Mouse (Mus musculus) forebrain, embryonic 14.5 days (tissue): ENCODE measurements around the gene Pamr1. TPM values are rescaled to one million over a fixed set of nuclear protein-coding genes. Genes with fewer than 3 reads are reported as not detected.

ENCODE experiments used
- ATAC-seq: fragments of 200-750 bp; cut with Nextera tagmentation; 2 replicates; pipeline ENCODE4 v1.8.0; 2017; ENCODE audit warnings: mild to moderate bottlenecking, moderate library complexity
- DNase-seq: peaks from one replicate; pipeline ENCODE4 v3.0.0-alpha.2; 2015; ENCODE audit warnings: low spot score
- H3K27ac ChIP-seq: fragments of 300-500 bp; sonication (generic); 2 replicates; pipeline ENCODE4 v1.5.1; 2014; ENCODE audit warnings: low read depth, mild to moderate bottlenecking, control low read depth, low read length, moderate library complexity
- H3K27me3 ChIP-seq: fragments of 300-500 bp; sonication (generic); replicated peaks from 2 replicates; pipeline ENCODE4 v1.6.1; 2014; ENCODE audit warnings: low read length, control low read depth, mixed read lengths; ENCODE audit not compliant: control insufficient read depth, insufficient read depth
- H3K36me3 ChIP-seq: fragments of 300-500 bp; sonication (generic); 2 replicates; pipeline ENCODE4 v1.6.1; 2014; ENCODE audit warnings: low read length, control low read depth; ENCODE audit not compliant: control insufficient read depth, insufficient read depth
- H3K4me1 ChIP-seq: fragments of 300-500 bp; sonication (generic); 2 replicates; pipeline ENCODE4 v1.6.1; 2014; ENCODE audit warnings: antibody characterized with exemption, low read length, control low read depth; ENCODE audit not compliant: control insufficient read depth, insufficient read depth
- H3K4me2 ChIP-seq: fragments of 300-500 bp; sonication (generic); 2 replicates; pipeline ENCODE4 v1.6.1; 2014; ENCODE audit warnings: mild to moderate bottlenecking, control low read depth, low read length
- H3K4me3 ChIP-seq: fragments of 300-500 bp; sonication (generic); 2 replicates; pipeline ENCODE4 v1.5.1; 2014; ENCODE audit warnings: low read depth, low read length, control low read depth
- H3K9ac ChIP-seq: fragments of 300-500 bp; sonication (generic); 2 replicates; pipeline ENCODE4 v1.6.1; 2014; ENCODE audit warnings: mild to moderate bottlenecking, low read length, control low read depth, moderate library complexity
- H3K9me3 ChIP-seq: fragments of 300-500 bp; sonication (generic); replicated peaks from 2 replicates; pipeline ENCODE4 v1.6.1; 2016; ENCODE audit warnings: low read length, control low read depth, mixed read lengths; ENCODE audit not compliant: control insufficient read depth
- WGBS: fragments of 180-500 bp; shearing (Covaris S2); extraction: QIAGEN DNeasy Blood & Tissue Kit; methylation state at CpG from one replicate; pipeline ENCODE4 v1.1.7; 2014; 5-methylcytosine and 5-hydroxymethylcytosine counted together
- polyA plus RNA-seq: library from polyadenylated mRNA; unstranded; fragments of >200 nt; fragmentation: Nextera tagmentation; extraction: Ambion mirVana; gene quantifications from 2 replicates; pipeline ENCODE4 v1.2.1, GENCODE M21; 2014

Pamr1 gene
- polyA plus RNA-seq, 1 experiment from 2014 or later = 1.5 TPM

DNA sequence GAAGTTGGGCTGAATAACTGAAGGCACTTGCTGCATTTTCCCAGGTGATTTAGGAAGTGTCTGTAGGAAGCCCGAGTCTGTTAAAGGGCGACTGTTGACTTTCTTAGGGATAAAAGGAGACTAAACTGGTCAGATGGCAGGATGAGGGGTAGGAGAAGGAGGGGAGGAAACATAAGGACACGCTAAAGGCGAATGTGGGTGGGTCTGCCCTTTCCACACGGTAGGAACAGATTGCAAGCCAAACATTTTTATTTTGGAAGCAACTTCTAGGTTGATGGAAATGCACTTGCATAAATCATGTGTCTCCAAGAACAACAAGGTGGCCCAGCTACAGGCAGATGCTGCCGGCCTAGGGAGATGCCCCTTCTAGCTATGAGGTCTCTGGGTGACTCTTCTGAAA is 127.6 kb downstream of the Pamr1 start:
- Histone ChIP-seq H3K4me3 (no peak overlapping the region), H3K4me2 (no peak overlapping the region), H3K9ac (no peak overlapping the region), H3K4me1 (peaks cover 2% of the 10 kb centered on the region; the same call in 1 of the 2 replicates), H3K27me3 (0 out of 2 replicates have a peak, but pooled peaks cover 2% of the 10 kb centered on the region), H3K36me3 (no peaks in the 10 kb centered on the region), H3K9me3 (no peaks in the 10 kb centered on the region), H3K27ac (no peak overlapping the region)
- DNase-seq = no peak
- no peak for ATAC-seq
- WGBS = 87% methylated on average over 6 of the region's 6 CpGs

DNA sequence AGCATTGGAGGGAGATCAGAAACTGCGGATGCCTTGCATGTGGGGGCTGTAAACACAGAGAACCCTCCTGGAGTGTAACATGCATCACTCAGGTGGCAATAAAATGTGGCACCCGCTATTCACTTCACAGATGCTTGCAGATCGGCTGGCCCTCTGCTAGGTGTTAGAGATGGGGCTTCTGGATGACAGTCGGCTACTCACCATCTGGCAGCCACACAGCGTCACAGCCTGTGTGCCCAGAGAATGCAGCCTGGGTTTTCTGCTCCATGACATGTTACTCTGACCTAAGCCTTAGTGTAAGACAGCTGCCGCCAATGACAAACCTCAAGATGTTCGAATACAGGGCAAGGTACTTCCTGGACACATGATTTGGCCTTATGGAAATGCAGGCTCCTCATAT is 131.5 kb downstream of the Pamr1 start:
- Histone ChIP-seq H3K27me3 (no peaks in the 10 kb centered on the region), H3K27ac (no peak overlapping the region), H3K4me3 (no peak overlapping the region), H3K4me1 (no peaks in the 10 kb centered on the region), H3K4me2 (no peak overlapping the region), H3K36me3 (no peaks in the 10 kb centered on the region), H3K9ac (no peak overlapping the region), H3K9me3 (no peaks in the 10 kb centered on the region)
- no peak; the same call in 1 of the 2 replicates for ATAC-seq
- DNase-seq = no peak
- 70% methylated on average over 7 of the region's 7 CpGs for WGBS

DNA sequence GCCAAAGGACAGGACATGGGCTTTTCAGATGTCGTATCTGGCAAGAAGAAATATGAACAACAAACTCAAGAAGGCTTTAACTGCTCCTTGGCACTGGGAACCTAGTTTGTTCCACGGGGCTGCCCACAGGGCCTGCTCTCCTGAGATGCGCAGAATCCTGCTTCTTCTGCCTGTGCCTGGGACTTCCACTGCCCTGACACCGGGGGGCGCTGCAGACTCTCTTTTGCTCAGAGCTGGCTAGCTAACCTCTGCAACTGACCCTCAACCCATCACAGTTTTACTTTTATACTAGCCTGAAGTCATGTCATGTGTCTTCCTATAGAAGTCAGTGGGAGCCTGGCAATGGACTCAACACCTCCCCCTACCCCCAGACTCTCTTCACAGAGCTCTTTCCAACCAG is 132.4 kb downstream of the Pamr1 start:
- H3K4me2 ChIP-seq = no peak overlapping the region
- H3K4me3 ChIP-seq = no peak overlapping the region
- H3K27me3 ChIP-seq = no peaks in the 10 kb centered on the region
- H3K9me3 ChIP-seq = no peaks in the 10 kb centered on the region
- 45% methylated on average over 5 of the region's 5 CpGs for WGBS
- no peak overlapping the region for H3K9ac ChIP-seq
- no peak for ATAC-seq
- H3K36me3 ChIP-seq = no peaks in the 10 kb centered on the region
- no peak overlapping the region for H3K27ac ChIP-seq
- no peaks in the 10 kb centered on the region for H3K4me1 ChIP-seq
- no peak for DNase-seq

DNA sequence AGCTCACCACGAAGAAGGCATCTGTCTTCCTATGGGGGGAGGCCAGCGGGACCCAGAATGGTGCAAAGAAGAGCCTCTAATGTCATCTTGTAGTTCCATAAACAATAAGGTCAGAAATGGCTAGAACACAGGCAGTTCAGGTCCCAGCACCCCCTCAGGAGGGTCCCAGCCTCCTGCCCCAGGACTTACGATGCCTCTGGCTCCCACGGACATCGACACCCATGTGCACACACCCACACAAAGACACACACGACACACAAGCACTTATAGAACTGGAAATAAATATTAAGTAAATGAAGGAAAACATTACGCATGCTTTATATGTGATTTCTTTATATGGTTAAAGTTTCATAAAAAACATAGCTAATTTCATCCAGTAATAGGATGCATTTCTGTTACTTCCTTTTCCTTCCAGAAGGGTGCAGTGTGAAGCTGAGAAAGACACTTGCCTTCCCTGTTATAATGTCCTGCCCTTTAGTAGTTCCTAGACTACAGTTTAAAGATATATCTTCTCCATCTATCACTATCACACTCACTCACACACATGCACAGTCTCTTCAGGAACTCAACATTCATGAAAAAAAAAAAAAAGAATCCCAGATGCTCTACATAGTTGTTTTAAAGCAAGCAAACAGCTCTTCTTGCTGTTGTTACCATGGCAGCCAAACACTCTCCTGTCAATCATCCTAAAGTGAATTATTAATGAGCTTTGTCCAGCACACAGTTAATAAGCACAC is 135.7 kb downstream of the Pamr1 start:
- ATAC-seq (peak; percentile 84), DNase-seq (peak; percentile 82)
- WGBS = 87% methylated on average over 7 of the region's 7 CpGs
- no peaks in the 10 kb centered on the region for H3K36me3 ChIP-seq
- H3K4me2 ChIP-seq = peak overlapping the region; percentile 20; the same call in 1 of the 2 replicates
- H3K4me3 ChIP-seq = no peak overlapping the region
- no peak overlapping the region for H3K27ac ChIP-seq
- H3K9me3 ChIP-seq = no peaks in the 10 kb centered on the region
- H3K9ac ChIP-seq = 0 out of 2 replicates have a peak overlapping the region, but pooled peaks have one; percentile 4
- no peaks in the 10 kb centered on the region for H3K27me3 ChIP-seq
- no peaks in the 10 kb centered on the region for H3K4me1 ChIP-seq

DNA sequence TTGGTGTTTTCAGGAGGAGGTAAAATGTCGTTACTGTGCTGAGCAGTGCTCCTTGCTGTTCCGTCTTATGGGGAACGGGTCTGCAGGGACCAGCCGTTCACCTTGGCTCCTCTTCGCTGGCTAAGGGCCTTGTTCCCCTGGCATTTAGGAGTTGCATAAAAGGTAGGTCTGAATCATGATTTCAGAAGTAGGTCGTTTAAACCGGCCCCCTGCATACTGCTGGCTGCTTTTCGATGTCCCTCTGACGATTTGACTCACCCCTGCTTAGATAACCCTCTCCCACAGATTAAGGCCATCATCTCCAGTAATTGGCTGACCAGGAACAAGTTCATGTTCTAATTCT is 136.3 kb downstream of the Pamr1 start:
- WGBS = 31% methylated on average over 9 of the region's 9 CpGs
- no peaks in the 10 kb centered on the region for H3K27me3 ChIP-seq
- DNase-seq = no peak
- no peaks in the 10 kb centered on the region for H3K36me3 ChIP-seq
- H3K9ac ChIP-seq = 0 out of 2 replicates have a peak overlapping the region, but pooled peaks have one; percentile 4
- ATAC-seq = peak; percentile 25
- H3K4me1 ChIP-seq = no peaks in the 10 kb centered on the region
- no peak overlapping the region for H3K4me3 ChIP-seq
- H3K27ac ChIP-seq = 0 out of 2 replicates have a peak overlapping the region, but pooled peaks have one; percentile 16
- H3K9me3 ChIP-seq = no peaks in the 10 kb centered on the region
- H3K4me2 ChIP-seq = peak overlapping the region; percentile 20; the same call in 1 of the 2 replicates

Other genes starting within 250 kb of the Pamr1 start
- gene Trim44, start 142.2 kb upstream of the Pamr1 start, polyA plus RNA-seq = 29.8 and 34.6 TPM in 2 replicates
- gene Fjx1, start 97.5 kb upstream of the Pamr1 start, polyA plus RNA-seq = 21.7 and 25.0 TPM in 2 replicates
- gene Slc1a2, start 108.6 kb downstream of the Pamr1 start, polyA plus RNA-seq = 11.5 and 12.0 TPM in 2 replicates